Mouse (Mus musculus) right cerebral cortex, adult 18-20 months (tissue): ENCODE measurements around the gene Olfr545.

Experiments
- DNase-seq: peaks from one replicate; pipeline ENCODE4 v3.0.0; 2022; ENCODE audit warnings: mixed read lengths

Gene Olfr545

DNA sequence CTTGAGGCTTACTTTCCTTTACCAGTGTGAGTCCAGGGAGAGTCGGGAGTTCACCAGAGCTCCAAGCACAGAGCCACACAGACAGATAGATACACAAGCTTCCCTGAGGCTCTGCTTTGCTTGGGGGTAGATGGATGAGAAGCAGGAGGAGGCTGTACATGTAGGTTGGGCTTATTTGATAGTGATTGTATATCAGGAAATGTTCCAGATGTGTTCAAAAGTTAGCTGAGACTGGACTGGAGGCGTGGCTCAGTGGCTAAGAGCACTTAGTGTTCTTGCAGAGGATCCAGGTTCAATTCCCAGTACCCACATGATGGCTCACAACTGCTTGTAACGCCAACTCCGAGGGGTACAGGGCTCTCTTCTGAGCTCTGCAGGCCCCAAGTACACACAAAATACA is 20.9 kb downstream of the Olfr545 start:
- no peak for DNase-seq

DNA sequence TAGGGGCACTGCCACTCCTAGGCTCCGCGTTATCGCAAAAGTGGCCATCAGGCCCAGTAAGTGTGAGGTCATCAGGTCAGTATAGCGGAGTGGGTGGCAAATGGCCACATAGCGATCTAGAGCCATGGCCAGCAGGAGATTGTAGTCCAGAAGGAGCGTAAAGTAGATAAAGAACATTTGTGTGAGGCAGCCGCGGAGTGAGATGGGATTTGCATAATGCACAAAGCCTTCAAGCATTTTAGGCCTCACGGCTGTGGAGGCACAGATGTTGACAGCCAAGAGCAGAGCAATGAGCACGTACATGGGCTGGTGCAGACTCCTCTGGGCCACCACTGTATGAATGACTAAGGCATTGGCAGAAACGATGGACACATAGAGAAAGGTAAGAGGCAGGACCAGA is 22.0 kb downstream of the Olfr545 start:
- DNase-seq, result no peak

- no peak for DNase-seq
These were observed 22.8 kb downstream of the Olfr545 start for GRCm38 (mm10) chr7:102476601-102477000.

DNA sequence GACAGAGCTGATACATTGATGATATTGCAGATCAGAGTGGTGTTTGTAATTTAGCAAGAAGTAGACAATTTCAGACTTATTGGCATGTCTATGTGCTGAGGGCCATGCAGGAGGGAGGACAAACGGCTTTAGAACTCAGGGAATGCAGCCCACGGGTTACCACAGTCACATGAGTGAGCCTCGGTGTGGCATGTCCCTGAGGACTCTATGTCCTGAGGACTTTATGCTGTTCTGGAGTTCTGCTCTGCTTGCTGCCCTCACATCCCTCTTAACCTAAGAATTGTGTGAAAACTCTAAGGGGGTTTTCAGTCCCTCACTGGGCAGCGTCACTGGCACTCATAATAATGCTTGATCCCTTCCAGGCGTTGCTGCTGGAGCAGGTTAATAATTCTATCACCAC is 26.7 kb downstream of the Olfr545 start:
- no peak for DNase-seq

- DNase-seq, result no peak
These were observed 31.8 kb downstream of the Olfr545 start for GRCm38 (mm10) chr7:102467566-102467965.

GRCm38 (mm10) chr7:102458618-102459380 is 40.6 kb downstream of the Olfr545 start:
- DNase-seq, result no peak

GRCm38 (mm10) chr7:102446438-102446837 is 52.9 kb downstream of the Olfr545 start:
- DNase-seq, result no peak

DNA sequence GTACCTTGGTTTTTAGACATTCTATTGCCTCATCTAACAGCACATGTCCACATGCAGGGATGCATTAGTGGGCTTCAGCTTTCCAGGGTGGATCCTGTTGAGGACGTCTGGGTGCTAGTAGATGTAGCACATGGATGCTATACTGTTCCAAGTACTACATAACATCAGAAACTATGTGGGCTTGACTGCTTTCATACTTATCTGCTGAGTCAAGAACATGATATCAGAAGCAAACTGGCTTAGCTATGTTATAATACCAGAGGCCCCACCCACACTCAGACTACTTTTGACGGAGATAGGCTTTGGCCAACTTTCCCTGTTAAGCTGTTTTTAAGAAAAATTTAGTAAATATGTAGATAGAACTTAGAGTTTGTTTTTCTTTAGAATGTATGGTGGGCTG is 55.1 kb downstream of the Olfr545 start:
- DNase-seq, result no peak

- no peak for DNase-seq
These were observed 56.9 kb downstream of the Olfr545 start for GRCm38 (mm10) chr7:102442432-102442831.

- peak; percentile 97 for DNase-seq
These were observed 57.5 kb downstream of the Olfr545 start, which contains the start of gene Rrm1 for GRCm38 (mm10) chr7:102441657-102442391. Gene Rrm1, plus strand, starts transcription at chr7:102441695.
